Mouse (Mus musculus): ENCODE results near the gene Sept11.

DNA sequence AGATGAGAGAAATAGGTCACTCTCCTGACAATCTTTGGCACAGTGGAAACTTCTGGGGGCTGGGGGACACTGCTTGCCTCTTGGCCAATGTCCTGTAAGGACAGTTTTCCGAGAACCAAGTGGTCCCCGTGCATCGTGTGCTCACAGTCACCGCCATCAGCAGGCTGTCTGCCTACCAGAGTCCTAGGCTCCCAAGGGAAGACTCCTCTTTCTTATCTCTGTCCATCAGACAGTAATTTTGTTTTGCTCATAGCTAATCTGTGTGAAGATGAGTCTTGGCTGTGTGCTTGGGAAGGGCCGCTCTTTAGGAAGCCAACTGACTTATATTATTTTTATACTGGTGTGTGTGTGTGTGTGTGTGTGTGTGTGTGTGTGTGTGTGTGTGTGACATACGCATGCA, 52.3 kb downstream of the Sept11 start:
- TF ChIP-seq CTCF (IDR thresholded peaks at IDR 0.05; ENCODE audit: control insufficient read depth, insufficient read depth, insufficient replicate concordance, low read depth, low read length) (no peak), POLR2A (IDR thresholded peaks at IDR 0.05; ENCODE audit: control insufficient read depth, low read depth, low read length) (no peak)
